10 mouse cellular contexts compared by ENCODE assay signal in genomic region chr9:32986836-32987673, GRCm38 (mm10).
DNase-seq lines count a peak whose midpoint lies in the region; ATAC-seq and TF ChIP-seq lines count a peak whose summit lies in the region.
"Had no signal": no experiment of that assay in that cellular context is flagged by ENCODE, and none has a peak within 500 bp of the region (broad histone marks: within the 10 kb centered on the region; RNA-seq: fewer than 3 reads in every experiment).

No protein-coding gene starts in this region.

- H3K4me3 ChIP-seq in intestine, embryonic 14.5 days (ENCODE audit: low read depth, low read length): no peak overlapping the region
- no peak overlapping the region for H3K4me3 ChIP-seq in intestine, postnatal 0 days (ENCODE audit: low read depth, low read length)
- H3K4me3 ChIP-seq in limb, embryonic 10.5 days: peak overlapping the region; percentile 35

- peak overlapping the region; percentile 11; the same call in 1 of the 2 replicates for H3K4me2 ChIP-seq in intestine, embryonic 14.5 days (ENCODE audit: low read length)
- no peak overlapping the region for H3K4me2 ChIP-seq in intestine, postnatal 0 days (replicated peaks; ENCODE audit: low read depth)

- H3K4me1 ChIP-seq in intestine, embryonic 14.5 days (replicated peaks; ENCODE audit: control insufficient read depth, insufficient read depth, low read length): peaks cover 17% of the 10 kb centered on the region
- no peaks in the 10 kb centered on the region for H3K4me1 ChIP-seq in intestine, postnatal 0 days (replicated peaks; ENCODE audit: control insufficient read depth, insufficient read depth, low read length)
- H3K4me1 ChIP-seq in limb, embryonic 10.5 days: peaks cover 56% of the 10 kb centered on the region

- H3K9me3 ChIP-seq in intestine, embryonic 14.5 days (ENCODE audit: control insufficient read depth, low read length): no peaks in the 10 kb centered on the region
- no peaks in the 10 kb centered on the region for H3K9me3 ChIP-seq in intestine, postnatal 0 days (ENCODE audit: control insufficient read depth)
- no peaks in the 10 kb centered on the region for H3K9me3 ChIP-seq in limb, embryonic 10.5 days (replicated peaks)

- intact Hi-C loops in gastrocnemius, postnatal 14 days (cut with DNase I; ENCODE audit: low total_unique reads): no loop called here

- no peaks in the 10 kb centered on the region for H3K36me3 ChIP-seq in intestine, embryonic 14.5 days (ENCODE audit: control insufficient read depth, insufficient read depth, low read length)
- H3K36me3 ChIP-seq in intestine, postnatal 0 days (ENCODE audit: control insufficient read depth, insufficient read depth): no peaks in the 10 kb centered on the region
- no peaks in the 10 kb centered on the region for H3K36me3 ChIP-seq in limb, embryonic 10.5 days

- peak; percentile 58 for DNase-seq in intestine, embryonic 14.5 days (ENCODE audit: low spot score)
- DNase-seq in embryo, embryonic 10 days (ENCODE audit: low spot score): peak; percentile 81
- peak; percentile 14 for DNase-seq in gastrocnemius, postnatal 14 days
- DNase-seq in limb, embryonic 10.5 days (ENCODE audit: low spot score): peak; percentile 81
- no peak for DNase-seq in lung, postnatal 4 days
- no peak for DNase-seq in Muller cell, postnatal 12 days (ENCODE audit: inconsistent ontology term)
- no peak for DNase-seq in urinary bladder, postnatal 36 days (ENCODE audit: low spot score in 2 of 2)

- TF ChIP-seq CTCF in intestine, postnatal 0 days (IDR thresholded peaks at IDR 0.05; ENCODE audit: low read depth): no peak

- peak; percentile 86 for ATAC-seq in intestine, embryonic 14.5 days (replicated peaks; ENCODE audit: low FRiP score, low TSS enrichment, low read depth)
- ATAC-seq in intestine, postnatal 0 days: no peak
- ATAC-seq: inflammation-experienced regulatory T-cells, adult 6 months had no signal

- 23% methylated on average over 9 of the region's 9 CpGs for WGBS in intestine, embryonic 14.5 days
- WGBS in intestine, postnatal 0 days: 47% methylated on average over 9 of the region's 9 CpGs
- 8% methylated on average over 9 of the region's 9 CpGs for WGBS in limb, embryonic 10.5 days

- H3K9ac ChIP-seq in intestine, embryonic 14.5 days (ENCODE audit: low read length): no peak overlapping the region
- no peak overlapping the region for H3K9ac ChIP-seq in intestine, postnatal 0 days (ENCODE audit: low read depth, low read length)

- H3K27ac ChIP-seq in intestine, embryonic 14.5 days (ENCODE audit: low read depth): peak overlapping the region; percentile 74
- H3K27ac ChIP-seq in intestine, postnatal 0 days (ENCODE audit: low read depth, low read length): no peak overlapping the region
- peak overlapping the region; percentile 91 for H3K27ac ChIP-seq in limb, embryonic 10.5 days

- no peaks in the 10 kb centered on the region for H3K27me3 ChIP-seq in intestine, embryonic 14.5 days (replicated peaks; ENCODE audit: control insufficient read depth, insufficient read depth, low read length)
- H3K27me3 ChIP-seq in intestine, postnatal 0 days (replicated peaks; ENCODE audit: control insufficient read depth, insufficient read depth, low read length): no peaks in the 10 kb centered on the region
- H3K27me3 ChIP-seq in limb, embryonic 10.5 days (ENCODE audit: low read depth, poor library complexity, severe bottlenecking): no peaks in the 10 kb centered on the region
- H3K27me3 ChIP-seq: CH12.LX had no signal

Comparison
In these comparisons a context has a peak if more than half of its experiments do, and no peak if none do; other contexts are left out.
1. DNase-seq: peak in intestine, embryonic 14.5 days (single experiment), embryo, embryonic 10 days (single experiment), gastrocnemius, postnatal 14 days (single experiment) and limb, embryonic 10.5 days (single experiment); none in lung, postnatal 4 days (0 of 2), Muller cell, postnatal 12 days (single experiment) and urinary bladder, postnatal 36 days (0 of 2).